In the genomic region with DNA sequence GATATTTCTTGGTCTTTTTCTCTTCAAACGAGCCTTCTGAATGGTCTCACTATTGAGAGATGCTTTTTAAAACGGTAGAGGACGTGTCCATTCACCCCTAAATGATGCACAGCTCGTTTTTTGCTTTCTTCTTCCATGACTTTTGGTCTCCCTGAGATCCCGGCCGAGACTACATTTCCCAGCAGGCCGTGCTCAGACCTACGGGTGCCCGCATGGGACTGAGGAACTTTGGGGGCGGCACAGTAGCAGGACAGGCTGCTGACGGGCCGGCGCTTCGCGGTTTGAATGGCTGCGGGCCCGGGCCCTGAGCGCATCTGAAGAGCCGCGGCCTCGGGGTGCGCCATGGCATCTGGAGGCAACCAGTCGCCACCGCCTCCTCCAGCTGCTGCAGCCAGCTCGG, we compare ENCODE assay signal across 8 mouse cellular contexts. TPM values are rescaled to one million over a fixed set of nuclear protein-coding genes. Genes with fewer than 3 reads are reported as not detected.
DNase-seq lines count a peak whose midpoint lies in the region; ATAC-seq lines count a peak whose summit lies in the region.

A gene (plus strand): TSS at position 224 of the 400 bp plus-strand sequence.

- H3K9me3 ChIP-seq in hindbrain, embryonic 11.5 days (ENCODE audit: control insufficient read depth, low read length) = no peaks in the 10 kb centered on the region

- H3K4me1 ChIP-seq in hindbrain, embryonic 11.5 days (replicated peaks; ENCODE audit: control insufficient read depth, insufficient read depth, low read length) = 0 out of 2 replicates have a peak, but pooled peaks cover 4% of the 10 kb centered on the region

- H3K4me3 ChIP-seq in hindbrain, embryonic 11.5 days (ENCODE audit: low read depth, low read length) = peak within 1 kb of the TSS; percentile 87

- no peaks in the 10 kb centered on the region for H3K36me3 ChIP-seq in hindbrain, embryonic 11.5 days (ENCODE audit: control insufficient read depth, insufficient read depth, low read length)

- H3K4me2 ChIP-seq in hindbrain, embryonic 11.5 days (replicated peaks; ENCODE audit: low read depth, low read length) = peak within 1 kb of the TSS; percentile 58

- peak within 1 kb of the TSS; percentile 75 for H3K9ac ChIP-seq in hindbrain, embryonic 11.5 days (ENCODE audit: low read depth, low read length)

- H3K27me3 ChIP-seq in hindbrain, embryonic 11.5 days (ENCODE audit: control insufficient read depth, insufficient read depth, low read length) = no peaks in the 10 kb centered on the region

- under 1% methylated on average over 25 of the region's 25 CpGs for WGBS in hindbrain, embryonic 11.5 days

- ATAC-seq in hindbrain, embryonic 11.5 days (ENCODE audit: low FRiP score) = peak; percentile 98

- H3K27ac ChIP-seq in hindbrain, embryonic 11.5 days (ENCODE audit: low read depth, low read length) = peak within 1 kb of the TSS; percentile 58

- DNase-seq in Muller cell, postnatal 12 days (ENCODE audit: inconsistent ontology term) = peak; percentile 92
- peak; percentile 95 for DNase-seq in cerebellum, adult 9-11 months
- peak; percentile 93 to 98 for DNase-seq in frontal cortex, adult 2 months (ENCODE audit: extremely low spot score in 1 of 2, low spot score in 1 of 2)
- peak; percentile 97 for DNase-seq in hindbrain, embryonic 11.5 days (ENCODE audit: low spot score)
- peak; percentile 94 to 95 for DNase-seq in layer of hippocampus, postnatal 10 days (ENCODE audit: low spot score in 2 of 2)
- peak; percentile 98 for DNase-seq in lung, postnatal 10 days
- peak; percentile 92 for DNase-seq in ovary, postnatal 36 days (ENCODE audit: low spot score)
- DNase-seq in thymus, postnatal 25 days = peak; percentile 95

RNA-seq across cellular contexts. Expression of the gene that starts here (rescaled TPM):
- polyA plus RNA-seq in frontal cortex, adult 2 months (2012; rRNA removed) = 31.2 and 38.5 TPM in 2 replicates
- 15.9 and 16.0 TPM in 2 replicates for polyA plus RNA-seq in hindbrain, embryonic 11.5 days (2014; fragmentation: Nextera tagmentation; extraction: Ambion mirVana)
- 10 to 100 TPM; 29.1 to 29.7 TPM for total RNA-seq in layer of hippocampus, postnatal 10 days (2021)

Comparison
In these comparisons a context has a peak if more than half of its experiments do, and no peak if none do; other contexts are left out.
1. Peak in every context shown above with its lines: DNase-seq, ATAC-seq, H3K4me3 ChIP-seq and H3K27ac ChIP-seq.